Mouse (Mus musculus): ENCODE measurements at regions not wholly inside any gene's neighbourhood (a gene's known extent, or its start where the extent isn't known, plus 50 kb on each side); places are given as distances from the start of the nearest gene placed in this dataset.
"Not testable (repeated sequence)": the region's sequence is repeated elsewhere in the genome, so short reads cannot be mapped to it uniquely, and the experiment has no call there.

- Histone ChIP-seq H3K9ac (no peak overlapping the region), H3K36me3 (ENCODE audit: insufficient read depth) (no peaks in the 10 kb centered on the region), H3K4me2 (ENCODE audit: low read depth) (no peak overlapping the region), H3K4me1 (ENCODE audit: insufficient read depth) (no peaks in the 10 kb centered on the region), H3K4me3 (ENCODE audit: low read depth, low read length) (no peak overlapping the region), H3K9me3 (ENCODE audit: low read length) (no peaks in the 10 kb centered on the region), H3K27me3 (ENCODE audit: insufficient read depth, low read length) (no peaks in the 10 kb centered on the region), H3K27ac (ENCODE audit: low read depth, low read length) (no peak overlapping the region)
- DNase-seq (peak; percentile 11), ATAC-seq (peak; percentile 25; the same call in 1 of the 2 replicates)
- no peak for TF ChIP-seq CTCF (IDR thresholded peaks at IDR 0.05; ENCODE audit: low read depth)
- 54% methylated on average over 3 of the region's 4 CpGs for WGBS
Measured at GRCm38 (mm10) chr11:13605152-13605697, 993.9 kb upstream of the Pom121l12 start.

- DNase-seq (no peak), ATAC-seq (no peak)
- TF ChIP-seq CTCF (IDR thresholded peaks at IDR 0.05; ENCODE audit: low read depth): no peak
- no peak overlapping the region for H3K27ac ChIP-seq (ENCODE audit: low read depth, low read length)
- no peak overlapping the region for H3K4me2 ChIP-seq (ENCODE audit: low read depth)
- no peaks in the 10 kb centered on the region for H3K36me3 ChIP-seq (ENCODE audit: insufficient read depth)
- H3K9me3 ChIP-seq (ENCODE audit: low read length): no peaks in the 10 kb centered on the region
- no peaks in the 10 kb centered on the region for H3K4me1 ChIP-seq (ENCODE audit: insufficient read depth)
- H3K27me3 ChIP-seq (ENCODE audit: insufficient read depth, low read length): no peaks in the 10 kb centered on the region
- no peak overlapping the region for H3K9ac ChIP-seq
- H3K4me3 ChIP-seq (ENCODE audit: low read depth, low read length): no peak overlapping the region
Measured at GRCm38 (mm10) chr11:13584726-13585125, 1014.4 kb upstream of the Pom121l12 start.

- no peak for DNase-seq
- no peak for TF ChIP-seq CTCF (IDR thresholded peaks at IDR 0.05; ENCODE audit: low read depth)
- H3K27ac ChIP-seq (ENCODE audit: low read depth, low read length): no peak overlapping the region
- no peak overlapping the region for H3K9ac ChIP-seq
- H3K4me2 ChIP-seq (ENCODE audit: low read depth): no peak overlapping the region
- no peaks in the 10 kb centered on the region for H3K4me1 ChIP-seq (ENCODE audit: insufficient read depth)
- 62% methylated on average over 1 of the region's 1 CpGs for WGBS
- ATAC-seq: no peak
- 0 out of 2 replicates have a peak, but pooled peaks cover 4% of the 10 kb centered on the region for H3K9me3 ChIP-seq (ENCODE audit: low read length)
- H3K36me3 ChIP-seq (ENCODE audit: insufficient read depth): no peaks in the 10 kb centered on the region
- no peaks in the 10 kb centered on the region for H3K27me3 ChIP-seq (ENCODE audit: insufficient read depth, low read length)
- H3K4me3 ChIP-seq (ENCODE audit: low read depth, low read length): no peak overlapping the region
Measured at GRCm38 (mm10) chr11:13555267-13555666, 1043.8 kb upstream of the Pom121l12 start.

GRCm38 (mm10) chr11:13519618-13520017, 1054.9 kb upstream of the Cobl start:
- not testable (repeated sequence) for ATAC-seq; H3K4me1 ChIP-seq (ENCODE audit: insufficient read depth); H3K27ac ChIP-seq (ENCODE audit: low read depth, low read length); H3K9me3 ChIP-seq (ENCODE audit: low read length); H3K36me3 ChIP-seq (ENCODE audit: insufficient read depth); H3K4me3 ChIP-seq (ENCODE audit: low read depth, low read length); H3K9ac ChIP-seq; DNase-seq; H3K4me2 ChIP-seq (ENCODE audit: low read depth); H3K27me3 ChIP-seq (ENCODE audit: insufficient read depth, low read length)
- 32% methylated on average over 1 of the region's 1 CpGs for WGBS

- not testable (repeated sequence) for H3K4me3 ChIP-seq (ENCODE audit: low read depth, low read length); H3K9me3 ChIP-seq (ENCODE audit: low read length); ATAC-seq; H3K36me3 ChIP-seq (ENCODE audit: insufficient read depth); H3K27me3 ChIP-seq (ENCODE audit: insufficient read depth, low read length); DNase-seq; H3K27ac ChIP-seq (ENCODE audit: low read depth, low read length); H3K9ac ChIP-seq; H3K4me2 ChIP-seq (ENCODE audit: low read depth); H3K4me1 ChIP-seq (ENCODE audit: insufficient read depth)
- 95% methylated on average over 4 of the region's 5 CpGs for WGBS
Measured at GRCm38 (mm10) chr11:13510914-13511313, 1046.2 kb upstream of the Cobl start.

- Histone ChIP-seq H3K27me3 (ENCODE audit: insufficient read depth, low read length) (no peaks in the 10 kb centered on the region), H3K27ac (ENCODE audit: low read depth, low read length) (no peak overlapping the region), H3K36me3 (ENCODE audit: insufficient read depth) (no peaks in the 10 kb centered on the region), H3K4me1 (ENCODE audit: insufficient read depth) (no peaks in the 10 kb centered on the region), H3K4me2 (ENCODE audit: low read depth) (no peak overlapping the region), H3K9ac (no peak overlapping the region), H3K4me3 (ENCODE audit: low read depth, low read length) (no peak overlapping the region), H3K9me3 (ENCODE audit: low read length) (no peaks in the 10 kb centered on the region)
- 90% methylated on average over 2 of the region's 2 CpGs for WGBS
- no peak for ATAC-seq
- TF ChIP-seq CTCF (IDR thresholded peaks at IDR 0.05; ENCODE audit: low read depth): no peak
- DNase-seq: no peak
Measured at GRCm38 (mm10) chr11:13485971-13486370, 1021.2 kb upstream of the Cobl start.

GRCm38 (mm10) chr11:13451516-13451915, 986.8 kb upstream of the Cobl start:
- not testable (repeated sequence) for H3K4me2 ChIP-seq (ENCODE audit: low read depth); ATAC-seq; H3K27ac ChIP-seq (ENCODE audit: low read depth, low read length); H3K27me3 ChIP-seq (ENCODE audit: insufficient read depth, low read length); H3K9me3 ChIP-seq (ENCODE audit: low read length); H3K9ac ChIP-seq; H3K36me3 ChIP-seq (ENCODE audit: insufficient read depth); H3K4me1 ChIP-seq (ENCODE audit: insufficient read depth); DNase-seq; H3K4me3 ChIP-seq (ENCODE audit: low read depth, low read length)
- 71% methylated on average over 1 of the region's 1 CpGs for WGBS

GRCm38 (mm10) chr11:13436433-13436832, 971.7 kb upstream of the Cobl start:
- no peaks in the 10 kb centered on the region for H3K36me3 ChIP-seq (ENCODE audit: insufficient read depth)
- no peak overlapping the region for H3K27ac ChIP-seq (ENCODE audit: low read depth, low read length)
- no peak overlapping the region for H3K4me2 ChIP-seq (ENCODE audit: low read depth)
- H3K9me3 ChIP-seq (ENCODE audit: low read length): no peaks in the 10 kb centered on the region
- H3K4me1 ChIP-seq (ENCODE audit: insufficient read depth): no peaks in the 10 kb centered on the region
- H3K27me3 ChIP-seq (ENCODE audit: insufficient read depth, low read length): no peaks in the 10 kb centered on the region
- WGBS: 76% methylated on average over 1 of the region's 1 CpGs
- no peak overlapping the region for H3K4me3 ChIP-seq (ENCODE audit: low read depth, low read length)
- DNase-seq: no peak
- ATAC-seq: no peak
- no peak for TF ChIP-seq CTCF (IDR thresholded peaks at IDR 0.05; ENCODE audit: low read depth)
- no peak overlapping the region for H3K9ac ChIP-seq

GRCm38 (mm10) chr11:13417881-13418280, 953.1 kb upstream of the Cobl start:
- 19% methylated on average over 2 of the region's 2 CpGs for WGBS
- H3K4me1 ChIP-seq (ENCODE audit: insufficient read depth); H3K4me3 ChIP-seq (ENCODE audit: low read depth, low read length); H3K36me3 ChIP-seq (ENCODE audit: insufficient read depth); H3K9ac ChIP-seq; DNase-seq; H3K27ac ChIP-seq (ENCODE audit: low read depth, low read length); ATAC-seq; H3K4me2 ChIP-seq (ENCODE audit: low read depth); H3K9me3 ChIP-seq (ENCODE audit: low read length); H3K27me3 ChIP-seq (ENCODE audit: insufficient read depth, low read length): not testable (repeated sequence)

Data from forebrain, postnatal 0 days (tissue).